Mouse (Mus musculus) liver, embryonic 14.5 days (tissue): ENCODE results near the gene Ccnk. TPM values are rescaled to one million over a fixed set of nuclear protein-coding genes. Genes with fewer than 3 reads are reported as not detected.

ENCODE experiments used
- ATAC-seq: fragments of 200-750 bp; cut with Nextera tagmentation; 2 replicates; pipeline ENCODE4 v1.8.0; 2017; ENCODE audit warnings: moderate number of reproducible peaks, mild to moderate bottlenecking, moderate library complexity; ENCODE audit not compliant: insufficient read depth
- DNase-seq, 3 experiments: peaks; one replicate each; pipeline ENCODE4 v3.0.0-alpha.2; 2012 to 2013; ENCODE audit warnings: low read depth in 3 of 3, low spot score in 3 of 3
- H3K27ac ChIP-seq: fragments of 300-500 bp; sonication (generic); 2 replicates; pipeline ENCODE4 v1.5.1; 2014; ENCODE audit warnings: moderate library complexity, mild to moderate bottlenecking, control low read depth, inconsistent platforms
- H3K27me3 ChIP-seq: fragments of 300-500 bp; sonication (generic); 2 replicates; pipeline ENCODE4 v1.6.1; 2014; ENCODE audit warnings: mild to moderate bottlenecking, low read length, moderate library complexity; ENCODE audit not compliant: control insufficient read depth, insufficient read depth
- H3K36me3 ChIP-seq: fragments of 300-500 bp; sonication (generic); replicated peaks from 2 replicates; pipeline ENCODE4 v1.6.1; 2014; ENCODE audit warnings: low read depth; ENCODE audit not compliant: control insufficient read depth, insufficient read depth
- H3K4me1 ChIP-seq, 2 experiments: fragments of 200-500 bp in 1 of 2; fragments of 300-500 bp in 1 of 2; sonication (generic) in 1 of 2; replicated peaks; 2 replicates each; pipeline ENCODE4 v1.6.1; 2012 to 2014; ENCODE audit warnings: antibody characterized with exemption in 1 of 2, inconsistent platforms in 1 of 2, low read length in 1 of 2; ENCODE audit not compliant: control insufficient read depth in 2 of 2, insufficient read depth in 2 of 2
- H3K4me2 ChIP-seq: fragments of 300-500 bp; sonication (generic); 2 replicates; pipeline ENCODE4 v1.6.1; 2014; ENCODE audit warnings: low read depth, mild to moderate bottlenecking, control low read depth, moderate library complexity
- H3K4me3 ChIP-seq, 2 experiments: fragments of 200-500 bp in 1 of 2; fragments of 300-500 bp in 1 of 2; sonication (generic) in 1 of 2; 2 replicates each; pipeline ENCODE4 v1.5.1; 2012 to 2014; ENCODE audit warnings: low read depth in 2 of 2, low read length in 2 of 2, mild to moderate bottlenecking in 2 of 2, control low read depth in 1 of 2, inconsistent platforms in 1 of 2, moderate library complexity in 1 of 2; ENCODE audit not compliant: insufficient read depth in 1 of 2
- H3K9ac ChIP-seq: fragments of 300-500 bp; sonication (generic); replicated peaks from 2 replicates; pipeline ENCODE4 v1.6.1; 2014; ENCODE audit warnings: mild to moderate bottlenecking, control low read depth, moderate library complexity
- H3K9me3 ChIP-seq: fragments of 300-500 bp; sonication (generic); 2 replicates; pipeline ENCODE4 v1.6.1; 2016; ENCODE audit warnings: low read length, mixed read lengths; ENCODE audit not compliant: control insufficient read depth
- CTCF ChIP-seq: IDR thresholded peaks from 2 replicates; pipeline ENCODE4 v1.5.1; 2016; ENCODE audit warnings: antibody characterized with exemption, low read depth, control low read depth
- EP300 ChIP-seq: IDR thresholded peaks from 2 replicates; pipeline ENCODE4 v1.6.1; 2016; ENCODE audit warnings: antibody characterized with exemption, low read depth
- WGBS: fragments of 180-500 bp; shearing (Covaris S2); extraction: QIAGEN DNeasy Blood & Tissue Kit; methylation state at CpG from one replicate; pipeline ENCODE4 v1.1.7; 2014; ENCODE audit not compliant: insufficient replicate concordance; 5-methylcytosine and 5-hydroxymethylcytosine counted together
- polyA plus RNA-seq, 2 experiments: library from polyadenylated mRNA; depleted of rRNA in 1 of 2; stranded (reverse) in 1 of 2; unstranded in 1 of 2; fragments of >200 nt; fragmentation: Nextera tagmentation in 1 of 2; extraction: Ambion mirVana in 1 of 2; gene quantifications; 2 replicates each; pipeline versions ENCODE4 v1.2.1 to v1.2.3; 2012 to 2014

Ccnk gene
- polyA plus RNA-seq, 2 experiments, result 4.0 to 10.4 TPM

GRCm38 (mm10) chr12:108231901-108232300, 52.5 kb downstream of the Ccnk start:
- Histone ChIP-seq H3K9me3 (no peaks in the 10 kb centered on the region), H3K36me3 (no peaks in the 10 kb centered on the region), H3K4me2 (no peak overlapping the region), H3K9ac (no peak overlapping the region), H3K27ac (no peak overlapping the region), H3K27me3 (no peaks in the 10 kb centered on the region), H3K4me3 (no peak overlapping the region), H3K4me1 (no peaks in the 10 kb centered on the region)
- no peak for DNase-seq
- 75% methylated on average over 9 of the region's 9 CpGs for WGBS
- no peak for ATAC-seq
- TF ChIP-seq EP300 (no peak), CTCF (no peak)

DNA sequence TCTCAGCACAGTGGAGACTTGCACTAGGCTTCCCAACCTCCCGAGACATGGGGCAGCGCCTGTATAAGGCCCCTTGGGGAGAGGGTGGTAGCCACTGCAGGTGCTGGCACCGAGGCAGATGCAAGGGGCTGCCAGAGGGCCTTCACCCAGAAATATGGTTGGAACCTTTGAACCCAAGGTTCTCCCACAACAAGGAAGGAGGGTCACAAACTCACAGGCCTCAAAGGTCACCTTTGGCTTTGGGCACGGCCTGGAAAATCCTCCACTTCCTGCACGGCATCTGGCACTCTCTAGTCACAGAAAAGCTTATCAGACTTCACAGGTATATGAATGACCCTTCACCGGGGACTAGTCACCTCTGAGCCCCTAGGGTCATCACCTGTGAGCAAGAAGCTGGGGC, 54.4 kb downstream of the Ccnk start:
- Histone ChIP-seq H3K27ac (no peak overlapping the region), H3K9ac (no peak overlapping the region), H3K36me3 (no peaks in the 10 kb centered on the region), H3K4me3 (no peak overlapping the region), H3K4me1 (peaks cover 0 to 7% of the 10 kb centered on the region in 2 experiments; a peak in 1 of 4 replicates), H3K4me2 (no peak overlapping the region), H3K9me3 (no peaks in the 10 kb centered on the region), H3K27me3 (no peaks in the 10 kb centered on the region)
- ATAC-seq (no peak), DNase-seq (no peak)
- TF ChIP-seq EP300 (no peak), CTCF (no peak)
- 52% methylated on average over 6 of the region's 6 CpGs for WGBS

DNA sequence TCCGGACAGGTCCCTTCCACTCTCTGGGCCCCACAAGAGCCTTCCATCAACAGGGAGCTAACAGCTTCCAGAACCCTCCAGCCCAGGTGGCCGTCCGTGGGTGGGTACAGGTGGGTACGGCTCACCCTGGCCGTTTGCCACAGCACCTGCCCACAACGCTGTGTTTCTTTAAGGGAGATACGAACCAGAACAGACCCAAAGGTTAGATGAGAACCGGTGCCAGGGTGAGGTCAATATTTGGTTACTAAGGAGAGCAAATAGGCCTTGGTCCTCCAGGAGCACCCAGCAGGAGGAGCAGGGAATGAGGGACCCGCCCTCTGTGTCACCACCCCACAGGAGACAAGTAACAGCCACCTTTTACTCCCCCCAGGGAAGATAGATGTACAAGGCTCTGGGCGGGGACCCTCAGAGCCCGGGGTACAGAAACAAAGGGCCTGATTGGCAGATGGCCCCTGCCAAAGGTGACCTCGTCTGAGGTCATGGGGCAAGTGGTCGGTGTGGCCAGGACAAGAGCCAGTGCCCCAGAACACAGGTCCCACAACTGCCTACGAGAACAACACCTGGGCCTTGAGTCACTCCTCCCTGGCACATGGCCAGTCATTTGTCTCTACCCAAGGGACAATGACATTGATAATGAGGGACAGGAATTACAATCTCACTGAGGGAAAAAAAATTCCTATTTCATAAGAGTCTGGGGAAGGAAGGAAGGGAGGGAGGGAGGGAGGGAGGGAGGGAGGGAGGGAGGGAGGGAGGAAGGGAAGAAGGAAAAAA, 55.6 kb downstream of the Ccnk start:
- H3K9me3 ChIP-seq, result no peaks in the 10 kb centered on the region
- no peak overlapping the region for H3K27ac ChIP-seq
- TF ChIP-seq CTCF (no peak), EP300 (no peak)
- no peak overlapping the region for H3K4me3 ChIP-seq
- 64% methylated on average over 14 of the region's 14 CpGs for WGBS
- no peak overlapping the region for H3K4me2 ChIP-seq
- ATAC-seq (no peak), DNase-seq (no peak)
- H3K36me3 ChIP-seq, result no peaks in the 10 kb centered on the region
- H3K9ac ChIP-seq, result no peak overlapping the region
- no peaks in the 10 kb centered on the region for H3K27me3 ChIP-seq
- H3K4me1 ChIP-seq, result peaks cover 0 to 7% of the 10 kb centered on the region in 2 experiments; a peak in 1 of 4 replicates

GRCm38 (mm10) chr12:108235976-108236555, 56.7 kb downstream of the Ccnk start:
- ATAC-seq (no peak), DNase-seq (no peak)
- peaks cover 0 to 7% of the 10 kb centered on the region in 2 experiments; a peak in 1 of 4 replicates for H3K4me1 ChIP-seq
- no peak overlapping the region for H3K9ac ChIP-seq
- H3K27ac ChIP-seq, result no peak overlapping the region
- H3K27me3 ChIP-seq, result no peaks in the 10 kb centered on the region
- no peak overlapping the region for H3K4me3 ChIP-seq
- WGBS, result 66% methylated on average over 18 of the region's 18 CpGs
- H3K36me3 ChIP-seq, result no peaks in the 10 kb centered on the region
- no peaks in the 10 kb centered on the region for H3K9me3 ChIP-seq
- TF ChIP-seq CTCF, result no peak
- no peak for TF ChIP-seq EP300
- H3K4me2 ChIP-seq, result no peak overlapping the region

- 46% methylated on average over 6 of the region's 6 CpGs for WGBS
- no peak overlapping the region for H3K9ac ChIP-seq
- H3K4me1 ChIP-seq, result peaks cover 0 to 7% of the 10 kb centered on the region in 2 experiments; a peak in 1 of 4 replicates
Observed at GRCm38 (mm10) chr12:108237300-108238006, 58.1 kb downstream of the Ccnk start.

More at GRCm38 (mm10) chr12:108237300-108238006, 58.1 kb downstream of the Ccnk start:
- H3K9me3 ChIP-seq, result no peaks in the 10 kb centered on the region
- no peak for DNase-seq
- no peak overlapping the region for H3K27ac ChIP-seq
- no peaks in the 10 kb centered on the region for H3K36me3 ChIP-seq
- no peak overlapping the region for H3K4me2 ChIP-seq
- no peak for TF ChIP-seq EP300
- no peak for TF ChIP-seq CTCF
- no peak overlapping the region for H3K4me3 ChIP-seq
- ATAC-seq, result no peak
- no peaks in the 10 kb centered on the region for H3K27me3 ChIP-seq
